Mouse (Mus musculus): Measurements from ENCODE around the gene Lrrc23. TPM values are rescaled to one million over a fixed set of nuclear protein-coding genes. Genes with fewer than 3 reads are reported as not detected.

Gene Lrrc23
- total RNA-seq, 2 experiments from 2014 or later, result 2.7 to 4.7 TPM

Other genes starting within 250 kb of the Lrrc23 start
- gene C1s1, start 237.4 kb downstream of the Lrrc23 start, total RNA-seq (2021), result 1 to 10 TPM in 1 of 2 experiments, under 1 TPM in 1; 0.84 to 1.6 TPM
- under 1 TPM in 1 of 2 experiments, not detected in 1; 0.20 TPM for gene C1rb, start 209.4 kb downstream of the Lrrc23 start, total RNA-seq (2021)
- under 1 TPM; 0.40 to 0.41 TPM for gene C1s2, start 143.6 kb downstream of the Lrrc23 start, total RNA-seq (2021)
- gene Lpcat3, start 116.7 kb downstream of the Lrrc23 start, total RNA-seq (2021), result 10 to 100 TPM; 25.2 to 29.2 TPM
- 10 to 100 TPM; 52.6 to 58.2 TPM for gene Emg1, start 67.5 kb downstream of the Lrrc23 start, total RNA-seq (2021)
- 100 to 1,000 TPM; 115 to 123 TPM for gene Phb2, start 67.4 kb downstream of the Lrrc23 start, total RNA-seq (2021)
- 1 to 10 TPM; 4.1 to 4.6 TPM for gene Ptpn6, start 41.0 kb downstream of the Lrrc23 start, total RNA-seq (2021)
- gene Grcc10, start 38.4 kb downstream of the Lrrc23 start, total RNA-seq (2021), result 100 to 1,000 TPM; 358 to 368 TPM
- gene Gm45234, start 23.7 kb downstream of the Lrrc23 start, total RNA-seq (2021), result not detected
- 100 to 1,000 TPM; 161 to 181 TPM for gene Atn1, start 23.2 kb downstream of the Lrrc23 start, total RNA-seq (2021)
- gene Eno2, start 10.1 kb downstream of the Lrrc23 start, total RNA-seq (2021), result 1,000 to 10,000 TPM; 1,059 TPM
- gene Spsb2, start 28.9 kb upstream of the Lrrc23 start, total RNA-seq (2021), result 1 to 10 TPM; 4.5 to 5.1 TPM
- gene Tpi1, start 34.6 kb upstream of the Lrrc23 start, total RNA-seq (2021), result 100 to 1,000 TPM; 796 to 825 TPM
- 100 to 1,000 TPM; 182 to 185 TPM for gene Usp5, start 49.8 kb upstream of the Lrrc23 start, total RNA-seq (2021)
- gene Cdca3, start 49.8 kb upstream of the Lrrc23 start, total RNA-seq (2021), result under 1 TPM; 0.52 to 0.53 TPM
- gene Gnb3, start 60.5 kb upstream of the Lrrc23 start, total RNA-seq (2021), result not detected
- gene P3h3, start 78.0 kb upstream of the Lrrc23 start, total RNA-seq (2021), result 10 to 100 TPM; 29.5 to 30.9 TPM
- gene Gpr162, start 84.3 kb upstream of the Lrrc23 start, total RNA-seq (2021), result 100 to 1,000 TPM; 183 to 187 TPM
- under 1 TPM in 1 of 2 experiments, not detected in 1; 0.25 TPM for gene Cd4, start 108.5 kb upstream of the Lrrc23 start, total RNA-seq (2021)
- gene Lag3, start 132.0 kb upstream of the Lrrc23 start, total RNA-seq (2021), result 1 to 10 TPM; 2.6 to 3.6 TPM
- gene Ptms, start 140.4 kb upstream of the Lrrc23 start, total RNA-seq (2021), result 1,000 to 10,000 TPM; 1,033 to 1,052 TPM
- 100 to 1,000 TPM; 631 to 670 TPM for gene Mlf2, start 151.7 kb upstream of the Lrrc23 start, total RNA-seq (2021)
- gene Cops7a, start 185.8 kb upstream of the Lrrc23 start, total RNA-seq (2021), result 100 to 1,000 TPM; 154 to 161 TPM
- gene Pianp, start 217.0 kb upstream of the Lrrc23 start, total RNA-seq (2021), result 100 to 1,000 TPM; 168 to 191 TPM
- gene Zfp384, start 229.4 kb upstream of the Lrrc23 start, total RNA-seq (2021), result 10 to 100 TPM; 43.1 to 44.9 TPM

Data from layer of hippocampus, adult 18-20 months (tissue).